Mouse (Mus musculus): ENCODE data around the gene Rhobtb1. TPM values are rescaled to one million over a fixed set of nuclear protein-coding genes. Genes with fewer than 3 reads are reported as not detected.

The Rhobtb1 gene
- polyA plus RNA-seq, 1 experiment from 2014 or later, result 29.4 TPM

DNA sequence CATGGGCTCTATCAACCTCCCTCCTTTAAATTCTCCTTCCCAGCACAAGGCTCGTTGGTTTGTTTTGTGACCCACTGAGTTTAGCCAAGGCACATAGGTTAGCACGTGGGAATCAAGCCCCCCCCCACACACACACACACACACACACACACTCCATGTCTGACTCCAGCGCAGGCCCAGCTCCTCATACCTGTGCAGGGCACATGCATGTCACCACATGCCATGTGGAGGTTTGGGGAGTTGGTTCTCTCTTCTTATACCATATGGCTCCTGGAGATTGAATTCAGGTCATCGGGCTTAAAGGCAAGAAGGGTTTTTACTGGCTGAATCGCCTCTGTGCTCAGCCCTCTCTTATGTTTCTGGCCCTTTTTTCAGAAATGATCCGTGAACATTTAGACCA is 100.0 kb downstream of the Rhobtb1 start:
- H3K27me3 ChIP-seq (ENCODE audit: control insufficient read depth, insufficient read depth, low read length), result no peaks in the 10 kb centered on the region
- no peak overlapping the region for H3K4me3 ChIP-seq (ENCODE audit: low read length)
- H3K27ac ChIP-seq (ENCODE audit: low read length), result no peak overlapping the region
- ATAC-seq (replicated peaks; ENCODE audit: extremely low read depth, insufficient read depth, low FRiP score), result no peak
- 85% methylated on average over 6 of the region's 6 CpGs for WGBS
- no peak overlapping the region for H3K4me2 ChIP-seq (ENCODE audit: low read depth, low read length)
- H3K9me3 ChIP-seq (replicated peaks; ENCODE audit: control insufficient read depth, low read length), result no peaks in the 10 kb centered on the region
- peaks cover 27% of the 10 kb centered on the region for H3K4me1 ChIP-seq (ENCODE audit: control insufficient read depth, insufficient read depth, low read length)
- peaks cover 13% of the 10 kb centered on the region; the same call in 1 of the 2 replicates for H3K36me3 ChIP-seq (ENCODE audit: control insufficient read depth, insufficient read depth)
- H3K9ac ChIP-seq (ENCODE audit: low read length), result no peak overlapping the region

DNA sequence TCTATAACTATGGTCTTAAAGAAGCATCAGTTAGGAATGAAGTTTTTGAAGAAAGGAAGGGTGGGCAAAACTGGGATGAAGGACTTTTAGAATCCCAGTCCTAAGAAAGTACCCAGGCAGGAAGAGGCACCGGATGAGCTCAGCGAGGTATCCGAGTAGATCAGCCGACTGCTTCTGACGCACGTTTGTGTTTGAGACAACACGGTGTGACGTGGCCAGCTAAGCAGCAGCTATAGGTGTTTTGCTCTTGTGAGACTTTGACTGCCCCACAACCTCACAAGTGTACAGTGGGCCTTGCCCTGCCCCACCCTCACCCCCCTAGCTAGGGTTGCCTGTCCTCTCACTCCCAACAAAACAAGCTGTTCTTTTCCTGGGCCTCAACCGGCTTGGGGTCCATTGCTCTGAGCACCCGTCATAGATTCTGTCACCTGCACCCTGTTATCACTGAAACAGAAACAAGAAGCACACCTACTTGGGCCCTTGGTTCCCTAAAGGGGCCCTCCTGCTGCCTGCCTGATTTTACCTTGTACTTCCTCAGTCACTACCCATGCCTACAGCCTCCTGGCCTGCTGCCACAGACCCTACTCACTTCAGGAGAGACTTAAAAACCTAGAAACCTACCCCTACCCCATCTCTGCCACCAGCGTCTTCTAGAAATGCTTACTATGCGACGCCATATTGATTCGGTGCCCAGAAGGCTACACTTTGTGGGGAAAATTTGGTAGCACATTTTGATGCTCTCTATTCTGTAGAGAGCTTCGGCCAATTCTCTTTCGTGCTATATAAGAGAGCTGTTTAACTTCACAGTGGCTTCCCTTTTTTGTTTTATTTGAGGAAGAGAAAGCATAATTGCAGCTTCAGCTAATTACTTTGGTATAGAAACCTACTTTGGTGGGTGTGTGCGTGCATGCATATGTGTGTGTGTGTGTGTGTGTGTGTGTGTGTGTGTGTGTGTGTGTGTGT is 101.2 kb downstream of the Rhobtb1 start:
- Histone ChIP-seq H3K4me3 (ENCODE audit: low read length) (no peak overlapping the region), H3K9me3 (replicated peaks; ENCODE audit: control insufficient read depth, low read length) (no peaks in the 10 kb centered on the region), H3K4me1 (ENCODE audit: control insufficient read depth, insufficient read depth, low read length) (peaks cover 27% of the 10 kb centered on the region), H3K27me3 (ENCODE audit: control insufficient read depth, insufficient read depth, low read length) (no peaks in the 10 kb centered on the region), H3K4me2 (ENCODE audit: low read depth, low read length) (no peak overlapping the region), H3K9ac (ENCODE audit: low read length) (0 out of 2 replicates have a peak overlapping the region, but pooled peaks have one; percentile 5), H3K27ac (ENCODE audit: low read length) (peak overlapping the region; percentile 91), H3K36me3 (ENCODE audit: control insufficient read depth, insufficient read depth) (peaks cover 13% of the 10 kb centered on the region; the same call in 1 of the 2 replicates)
- ATAC-seq (replicated peaks; ENCODE audit: extremely low read depth, insufficient read depth, low FRiP score), result no peak
- 71% methylated on average over 17 of the region's 17 CpGs for WGBS

DNA sequence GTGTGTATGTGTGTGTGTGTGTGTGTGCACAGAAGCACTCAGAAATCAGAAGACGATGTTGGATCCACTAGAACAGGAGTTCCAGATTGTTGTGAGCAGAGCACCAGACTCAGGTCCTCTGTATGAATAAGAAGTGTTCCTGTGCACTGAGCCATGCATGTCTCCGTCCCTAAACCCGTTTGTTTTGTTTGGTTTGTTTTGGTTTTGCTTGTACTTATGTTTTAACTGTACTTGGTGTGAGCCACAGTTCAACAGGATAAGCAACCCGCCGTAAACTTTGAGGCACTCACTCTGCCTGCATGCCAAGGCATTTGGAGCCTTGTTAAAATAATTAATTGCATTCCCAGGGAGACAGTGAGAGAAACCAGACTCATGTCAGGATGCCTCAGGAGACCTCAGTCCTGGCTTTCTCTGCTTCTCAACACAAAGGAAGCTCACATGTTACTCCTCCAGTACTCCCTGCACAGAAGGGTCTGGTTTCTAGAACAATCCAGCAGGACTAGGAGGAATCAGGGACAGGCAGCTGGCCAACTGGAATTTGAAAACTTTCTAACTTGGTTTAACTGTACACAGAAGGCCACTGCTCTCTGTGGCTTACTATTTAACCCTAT is 101.9 kb downstream of the Rhobtb1 start:
- ATAC-seq (replicated peaks; ENCODE audit: extremely low read depth, insufficient read depth, low FRiP score), result peak; percentile 80
- H3K4me3 ChIP-seq (ENCODE audit: low read length), result no peak overlapping the region
- no peaks in the 10 kb centered on the region for H3K9me3 ChIP-seq (replicated peaks; ENCODE audit: control insufficient read depth, low read length)
- 16% methylated on average over 5 of the region's 5 CpGs for WGBS
- H3K27me3 ChIP-seq (ENCODE audit: control insufficient read depth, insufficient read depth, low read length), result no peaks in the 10 kb centered on the region
- H3K27ac ChIP-seq (ENCODE audit: low read length), result peak overlapping the region; percentile 91
- peaks cover 27% of the 10 kb centered on the region for H3K4me1 ChIP-seq (ENCODE audit: control insufficient read depth, insufficient read depth, low read length)
- H3K36me3 ChIP-seq (ENCODE audit: control insufficient read depth, insufficient read depth), result peaks cover 15% of the 10 kb centered on the region; the same call in 1 of the 2 replicates
- peak overlapping the region; percentile 15; the same call in 1 of the 2 replicates for H3K9ac ChIP-seq (ENCODE audit: low read length)
- H3K4me2 ChIP-seq (ENCODE audit: low read depth, low read length), result peak overlapping the region; percentile 18; the same call in 1 of the 2 replicates

DNA sequence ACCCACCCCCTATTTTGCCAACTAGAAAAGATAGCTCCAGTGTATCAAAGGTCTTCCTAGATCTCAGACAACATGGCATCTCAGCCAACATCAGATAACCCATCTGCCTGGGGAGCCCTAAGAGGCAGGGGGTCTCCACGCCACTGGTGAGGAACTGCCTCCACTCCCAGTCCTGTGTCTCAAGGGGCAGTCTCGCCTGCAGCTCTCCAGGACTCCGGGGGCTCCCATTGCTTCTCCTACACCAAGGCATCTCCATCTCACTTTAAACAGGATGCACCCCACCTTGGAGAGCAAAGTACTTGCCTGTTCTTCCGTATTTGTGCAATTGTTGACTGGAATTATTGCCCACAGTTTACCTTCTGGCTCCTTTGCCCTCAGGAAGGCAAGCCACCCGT is 102.4 kb downstream of the Rhobtb1 start:
- no peak for ATAC-seq (replicated peaks; ENCODE audit: extremely low read depth, insufficient read depth, low FRiP score)
- Histone ChIP-seq H3K9me3 (replicated peaks; ENCODE audit: control insufficient read depth, low read length) (no peaks in the 10 kb centered on the region), H3K27me3 (ENCODE audit: control insufficient read depth, insufficient read depth, low read length) (no peaks in the 10 kb centered on the region), H3K4me3 (ENCODE audit: low read length) (no peak overlapping the region), H3K9ac (ENCODE audit: low read length) (peak overlapping the region; percentile 15; the same call in 1 of the 2 replicates), H3K4me1 (ENCODE audit: control insufficient read depth, insufficient read depth, low read length) (peaks cover 27% of the 10 kb centered on the region), H3K36me3 (ENCODE audit: control insufficient read depth, insufficient read depth) (peaks cover 15% of the 10 kb centered on the region; the same call in 1 of the 2 replicates), H3K4me2 (ENCODE audit: low read depth, low read length) (peak overlapping the region; percentile 18; the same call in 1 of the 2 replicates), H3K27ac (ENCODE audit: low read length) (peak overlapping the region; percentile 91)
- 62% methylated on average over 5 of the region's 5 CpGs for WGBS

DNA sequence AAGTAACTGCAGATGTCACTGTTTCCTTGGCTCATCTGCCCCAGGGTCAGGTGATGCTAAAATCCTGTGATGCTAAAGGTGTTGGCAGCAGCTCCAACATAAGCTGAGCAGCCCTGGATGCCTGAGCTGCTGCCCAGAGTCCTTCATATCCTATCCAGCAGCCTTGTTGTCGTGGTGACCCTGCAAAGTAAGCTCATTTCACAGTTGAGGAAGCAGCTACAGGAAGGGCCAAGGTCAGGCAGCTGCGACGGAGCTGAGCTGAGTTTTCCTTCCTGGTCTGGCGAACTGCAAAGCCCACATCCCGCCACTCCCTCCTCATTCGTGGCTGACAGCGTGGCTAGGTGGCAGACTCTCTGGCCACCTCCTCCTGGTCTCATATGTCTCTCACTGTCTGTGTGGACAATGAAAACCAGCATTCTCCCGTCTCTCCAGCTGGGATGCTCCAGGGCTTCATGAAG is 103.2 kb downstream of the Rhobtb1 start:
- Histone ChIP-seq H3K4me2 (ENCODE audit: low read depth, low read length) (no peak overlapping the region), H3K4me3 (ENCODE audit: low read length) (no peak overlapping the region), H3K9me3 (replicated peaks; ENCODE audit: control insufficient read depth, low read length) (no peaks in the 10 kb centered on the region), H3K4me1 (ENCODE audit: control insufficient read depth, insufficient read depth, low read length) (peaks cover 32% of the 10 kb centered on the region), H3K9ac (ENCODE audit: low read length) (peak overlapping the region; percentile 2; the same call in 1 of the 2 replicates), H3K36me3 (ENCODE audit: control insufficient read depth, insufficient read depth) (peaks cover 14% of the 10 kb centered on the region; the same call in 1 of the 2 replicates), H3K27ac (ENCODE audit: low read length) (peak overlapping the region; percentile 91), H3K27me3 (ENCODE audit: control insufficient read depth, insufficient read depth, low read length) (no peaks in the 10 kb centered on the region)
- peak; percentile 56 for ATAC-seq (replicated peaks; ENCODE audit: extremely low read depth, insufficient read depth, low FRiP score)
- 9% methylated on average over 8 of the region's 8 CpGs for WGBS

DNA sequence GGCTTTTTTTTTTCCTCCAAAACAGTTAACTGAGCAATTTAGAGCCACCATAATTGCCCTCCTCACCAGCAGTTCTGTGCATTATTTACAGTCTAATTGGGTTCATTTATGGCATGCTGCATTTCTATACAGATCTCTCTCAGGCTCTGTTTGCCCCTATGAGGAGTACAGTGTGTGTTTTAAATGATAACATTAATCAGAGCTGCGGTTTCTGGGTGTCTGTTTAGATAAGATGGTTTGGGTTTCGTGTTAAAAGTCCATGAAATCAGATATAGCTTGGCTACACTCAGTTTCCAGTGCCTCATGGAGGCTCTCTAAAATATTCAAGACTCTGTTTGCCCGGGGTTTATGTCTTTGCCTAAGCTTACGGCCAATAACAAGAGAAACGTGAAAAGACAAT is 104.4 kb downstream of the Rhobtb1 start:
- no peak overlapping the region for H3K27ac ChIP-seq (ENCODE audit: low read length)
- H3K9ac ChIP-seq (ENCODE audit: low read length), result no peak overlapping the region
- no peak overlapping the region for H3K4me3 ChIP-seq (ENCODE audit: low read length)
- no peaks in the 10 kb centered on the region for H3K9me3 ChIP-seq (replicated peaks; ENCODE audit: control insufficient read depth, low read length)
- no peak for ATAC-seq (replicated peaks; ENCODE audit: extremely low read depth, insufficient read depth, low FRiP score)
- no peak overlapping the region for H3K4me2 ChIP-seq (ENCODE audit: low read depth, low read length)
- H3K27me3 ChIP-seq (ENCODE audit: control insufficient read depth, insufficient read depth, low read length), result no peaks in the 10 kb centered on the region
- 47% methylated on average over 5 of the region's 5 CpGs for WGBS
- H3K36me3 ChIP-seq (ENCODE audit: control insufficient read depth, insufficient read depth), result peaks cover 11% of the 10 kb centered on the region
- H3K4me1 ChIP-seq (ENCODE audit: control insufficient read depth, insufficient read depth, low read length), result peaks cover 35% of the 10 kb centered on the region

DNA sequence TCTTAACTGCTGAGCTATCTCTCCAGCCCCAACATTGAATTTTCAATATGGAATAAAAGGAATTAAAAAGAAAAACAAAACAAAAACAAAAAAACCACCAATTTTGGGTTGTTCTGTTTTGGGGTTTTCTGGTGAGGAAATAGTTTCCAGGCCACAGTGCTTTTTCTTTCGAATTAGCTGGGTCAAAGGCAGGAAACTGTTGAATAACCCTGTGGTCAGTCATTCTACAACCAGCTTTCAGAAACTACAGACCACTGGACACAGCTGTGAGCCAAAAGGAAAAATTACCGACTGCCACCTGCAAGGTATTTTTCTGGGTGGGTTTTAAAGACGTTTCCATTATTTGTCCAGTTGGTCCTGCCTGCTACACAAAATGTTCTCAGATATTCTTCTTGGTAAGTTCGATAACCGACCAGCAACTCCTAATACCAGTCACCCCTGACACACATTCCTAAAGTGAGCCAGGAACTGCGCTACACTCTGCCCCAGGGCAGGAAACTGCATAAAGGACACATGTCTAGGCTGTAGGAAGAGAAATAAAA is 106.4 kb downstream of the Rhobtb1 start:
- peaks cover 38% of the 10 kb centered on the region for H3K4me1 ChIP-seq (ENCODE audit: control insufficient read depth, insufficient read depth, low read length)
- no peak overlapping the region for H3K4me3 ChIP-seq (ENCODE audit: low read length)
- peaks cover 9% of the 10 kb centered on the region for H3K36me3 ChIP-seq (ENCODE audit: control insufficient read depth, insufficient read depth)
- 69% methylated on average over 6 of the region's 6 CpGs for WGBS
- H3K27ac ChIP-seq (ENCODE audit: low read length), result peak overlapping the region; percentile 53
- no peak for ATAC-seq (replicated peaks; ENCODE audit: extremely low read depth, insufficient read depth, low FRiP score)
- H3K4me2 ChIP-seq (ENCODE audit: low read depth, low read length), result no peak overlapping the region
- no peaks in the 10 kb centered on the region for H3K9me3 ChIP-seq (replicated peaks; ENCODE audit: control insufficient read depth, low read length)
- no peak overlapping the region for H3K9ac ChIP-seq (ENCODE audit: low read length)
- H3K27me3 ChIP-seq (ENCODE audit: control insufficient read depth, insufficient read depth, low read length), result no peaks in the 10 kb centered on the region

DNA sequence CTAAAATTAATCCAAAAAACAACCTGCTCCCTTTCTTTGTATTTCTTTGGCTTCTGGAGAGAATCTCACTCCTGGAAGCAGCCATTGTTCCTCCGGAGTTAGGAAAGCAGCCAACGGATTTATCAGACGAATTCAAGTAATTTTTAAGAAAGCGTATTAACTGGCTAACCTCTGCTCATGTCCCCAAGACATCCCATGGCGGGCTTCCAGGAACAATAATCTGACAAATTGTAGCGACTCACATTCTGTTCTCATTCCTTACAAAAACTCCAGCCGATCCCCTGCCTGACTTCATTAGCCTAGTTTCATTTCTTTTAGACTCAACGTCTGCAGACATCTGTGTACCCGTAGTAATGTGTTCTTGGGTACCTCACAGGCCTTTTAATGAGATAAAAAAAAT is 107.4 kb downstream of the Rhobtb1 start:
- WGBS, result 59% methylated on average over 9 of the region's 9 CpGs

More for the DNA sequence above, 107.4 kb downstream of the Rhobtb1 start:
- Histone ChIP-seq H3K27me3 (ENCODE audit: control insufficient read depth, insufficient read depth, low read length) (no peaks in the 10 kb centered on the region), H3K4me1 (ENCODE audit: control insufficient read depth, insufficient read depth, low read length) (peaks cover 35% of the 10 kb centered on the region), H3K4me3 (ENCODE audit: low read length) (no peak overlapping the region), H3K4me2 (ENCODE audit: low read depth, low read length) (no peak overlapping the region), H3K36me3 (ENCODE audit: control insufficient read depth, insufficient read depth) (peaks cover 9% of the 10 kb centered on the region), H3K27ac (ENCODE audit: low read length) (peak overlapping the region; percentile 63), H3K9ac (ENCODE audit: low read length) (no peak overlapping the region), H3K9me3 (replicated peaks; ENCODE audit: control insufficient read depth, low read length) (no peaks in the 10 kb centered on the region)
- no peak for ATAC-seq (replicated peaks; ENCODE audit: extremely low read depth, insufficient read depth, low FRiP score)
